In the genomic region with DNA sequence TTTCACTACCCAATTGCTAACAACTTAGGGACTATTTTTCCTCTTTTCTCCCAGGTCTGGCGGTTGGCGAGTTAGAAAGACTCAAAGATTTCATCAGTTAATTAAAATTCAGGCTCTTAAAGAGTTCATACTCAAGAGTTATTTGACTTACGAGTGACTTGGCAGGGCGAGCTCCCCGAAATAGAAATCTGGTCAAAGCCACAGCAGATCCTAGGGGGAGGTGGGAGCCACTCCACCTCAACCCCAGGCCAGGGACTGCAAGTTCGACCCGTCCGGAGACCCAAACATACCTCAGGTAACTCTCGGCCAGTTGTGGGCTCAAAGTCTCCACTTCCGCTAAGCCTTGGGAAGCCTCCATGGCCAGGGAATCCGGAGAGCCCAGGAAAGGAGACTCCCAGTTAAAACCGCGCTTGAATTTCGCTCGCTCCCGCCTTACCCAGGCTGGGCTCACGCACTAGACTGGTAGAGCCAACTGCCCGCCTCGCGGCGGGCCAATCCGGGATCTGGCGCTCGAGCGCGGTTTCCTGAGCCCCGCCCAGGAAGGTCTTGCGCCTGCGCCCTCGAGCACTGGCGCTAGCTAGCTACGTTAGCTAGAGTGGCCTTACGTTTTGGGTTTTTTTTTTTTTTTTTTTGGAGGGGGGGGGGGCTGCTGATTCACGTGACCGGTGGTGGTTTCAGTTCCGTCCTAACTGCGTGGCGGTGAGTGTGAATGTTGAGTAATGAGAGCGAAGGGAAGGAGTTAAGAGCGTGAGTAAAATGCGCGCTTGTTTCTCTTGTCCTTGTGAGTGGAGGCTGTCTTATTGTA, we compare ENCODE assay signal across 8 mouse cellular contexts. TPM values are rescaled to one million over a fixed set of nuclear protein-coding genes. Genes with fewer than 3 reads are reported as not detected.
DNase-seq lines count a peak whose midpoint lies in the region; TF ChIP-seq lines count a peak whose summit lies in the region.

TSS of gene Ercc6l (minus strand) at position 474 of the 805 bp plus-strand sequence.

- H3K27me3 ChIP-seq in megakaryocyte, embryonic 14.5 days (replicated peaks) = no peaks in the 10 kb centered on the region

- peak within 1 kb of the TSS; percentile 86 for H3K27ac ChIP-seq in gastrocnemius, adult 2 months

- H3K4me1 ChIP-seq in megakaryocyte, embryonic 14.5 days = peaks cover 5% of the 10 kb centered on the region; the same call in 1 of the 2 replicates

- peaks cover 12% of the 10 kb centered on the region; the same call in 1 of the 2 replicates for H3K9me3 ChIP-seq in megakaryocyte, embryonic 14.5 days

- H3K36me3 ChIP-seq in megakaryocyte, embryonic 14.5 days (replicated peaks; ENCODE audit: low read length) = no peaks in the 10 kb centered on the region

- no peak for TF ChIP-seq CTCF in gastrocnemius, adult 2 months (IDR thresholded peaks at IDR 0.05)

- DNase-seq in WW6 (ENCODE audit: low read depth, low spot score) = peak; percentile 82
- peak; percentile 63 to 85 for DNase-seq in cerebellum, postnatal 4 days (ENCODE audit: low spot score in 2 of 2)
- peak; percentile 96 for DNase-seq in gastrocnemius, adult 2 months
- DNase-seq in hindlimb bud, embryonic 11.5 days (ENCODE audit: extremely low spot score, low read depth, low spot score) = peak; percentile 87
- peak; percentile 51 to 87 for DNase-seq in left cerebral cortex, adult 8-10 months (ENCODE audit: low spot score in 2 of 2)
- DNase-seq in right cerebral cortex, postnatal 10 days (ENCODE audit: low spot score in 2 of 2) = peak; percentile 94
- peak; percentile 82 for DNase-seq in urinary bladder, postnatal 25 days (ENCODE audit: low spot score)

- H3K4me3 ChIP-seq in gastrocnemius, adult 2 months = peak within 1 kb of the TSS; percentile 74
- H3K4me3 ChIP-seq in megakaryocyte, embryonic 14.5 days (replicated peaks) = peak within 1 kb of the TSS; percentile 92

- intact Hi-C loops in gastrocnemius, adult 2 months (cut with DNase I) = loop anchor here (2.0 kb wide), 1 partner anchor 32 kb away; the partner anchor contains the start of gene Rps4x

RNA-seq across cellular contexts. Expression of gene Ercc6l, which starts in this region (rescaled TPM):
- under 1 TPM; 0.08 TPM for total RNA-seq in gastrocnemius, adult 2 months (2021)
- under 1 TPM; 0.11 to 0.32 (median 0.21) TPM for total RNA-seq in left cerebral cortex, adult 8-10 months (2022)
- 0.18 TPM in 1 of 2 replicates, not detected in the other for polyA plus RNA-seq in megakaryocyte, embryonic 14.5 days (2012; ENCODE audit: insufficient read depth, low replicate concordance)

Comparison
In these comparisons a context has a peak if more than half of its experiments do, and no peak if none do; other contexts are left out.
1. Peak in every context shown above with its lines: DNase-seq, H3K4me3 ChIP-seq and H3K27ac ChIP-seq.
2. Peak in DNase-seq, H3K4me3 ChIP-seq and H3K27ac ChIP-seq in gastrocnemius, adult 2 months; RNA of the gene not detected or under 1 TPM.
3. Peak in DNase-seq in left cerebral cortex, adult 8-10 months; RNA of the gene not detected or under 1 TPM.